Mouse (Mus musculus) heart, embryonic 12.5 days (tissue): ENCODE results near the gene Arhgef28. TPM values are rescaled to one million over a fixed set of nuclear protein-coding genes. Genes with fewer than 3 reads are reported as not detected.
"Not testable (repeated sequence)": the region's sequence is repeated elsewhere in the genome, so short reads cannot be mapped to it uniquely, and the experiment has no call there.

Experiments
- ATAC-seq: fragments of 200-750 bp; cut with Nextera tagmentation; 2 replicates; pipeline ENCODE4 v1.8.0; 2017; ENCODE audit warnings: moderate TSS enrichment, moderate library complexity; ENCODE audit not compliant: insufficient number of reproducible peaks, low FRiP score
- H3K27ac ChIP-seq: fragments of 300-500 bp; sonication (generic); 2 replicates; pipeline ENCODE4 v1.5.1; 2016; ENCODE audit warnings: mild to moderate bottlenecking, moderate library complexity; ENCODE audit not compliant: poor library complexity, severe bottlenecking
- H3K27me3 ChIP-seq: fragments of 300-500 bp; sonication (generic); replicated peaks from 2 replicates; pipeline ENCODE4 v1.6.1; 2016; ENCODE audit warnings: mild to moderate bottlenecking, moderate library complexity
- H3K36me3 ChIP-seq: fragments of 300-500 bp; sonication (generic); 2 replicates; pipeline ENCODE4 v1.6.1; 2016; ENCODE audit warnings: mild to moderate bottlenecking, moderate library complexity
- H3K4me1 ChIP-seq: fragments of 300-500 bp; sonication (generic); replicated peaks from 2 replicates; pipeline ENCODE4 v1.6.1; 2016; ENCODE audit warnings: mild to moderate bottlenecking
- H3K4me2 ChIP-seq: fragments of 300-500 bp; sonication (generic); 2 replicates; pipeline ENCODE4 v1.6.1; 2016; ENCODE audit warnings: mild to moderate bottlenecking, moderate library complexity
- H3K4me3 ChIP-seq: fragments of 300-500 bp; sonication (generic); 2 replicates; pipeline ENCODE4 v1.5.1; 2016; ENCODE audit warnings: mild to moderate bottlenecking
- H3K9ac ChIP-seq: fragments of 300-500 bp; sonication (generic); 2 replicates; pipeline ENCODE4 v1.6.1; 2016; ENCODE audit warnings: mild to moderate bottlenecking, moderate library complexity
- H3K9me3 ChIP-seq: fragments of 300-500 bp; sonication (generic); replicated peaks from 2 replicates; pipeline ENCODE4 v1.6.1; 2016; ENCODE audit warnings: mild to moderate bottlenecking, moderate library complexity
- WGBS: fragments of 180-500 bp; shearing (Covaris S2); methylation state at CpG from one replicate; pipeline ENCODE4 v1.1.7; 2016; 5-methylcytosine and 5-hydroxymethylcytosine counted together
- polyA plus RNA-seq: library from polyadenylated mRNA; unstranded; fragments of >200 nt; fragmentation: Nextera tagmentation; extraction: Ambion mirVana; gene quantifications from 2 replicates; pipeline ENCODE4 v1.2.1, GENCODE M21; 2016

Arhgef28 gene
- polyA plus RNA-seq, 1 experiment from 2014 or later, result 13.4 TPM

- Histone ChIP-seq H3K4me2 (no peak overlapping the region), H3K27ac (no peak overlapping the region), H3K9ac (no peak overlapping the region), H3K9me3 (no peaks in the 10 kb centered on the region), H3K4me1 (peaks cover 4% of the 10 kb centered on the region; the same call in 1 of the 2 replicates), H3K27me3 (no peaks in the 10 kb centered on the region), H3K4me3 (no peak overlapping the region), H3K36me3 (no peaks in the 10 kb centered on the region)
- WGBS, result 82% methylated on average over 2 of the region's 2 CpGs
- no peak for ATAC-seq
These were observed 95.2 kb downstream of the Arhgef28 start for GRCm38 (mm10) chr13:98111021-98111420.

- H3K27ac ChIP-seq, ATAC-seq, H3K36me3 ChIP-seq, H3K9me3 ChIP-seq, H3K9ac ChIP-seq, H3K4me2 ChIP-seq, H3K27me3 ChIP-seq, H3K4me3 ChIP-seq, H3K4me1 ChIP-seq: not testable (repeated sequence)
- WGBS, result 78% methylated on average over 3 of the region's 3 CpGs
These were observed 97.8 kb downstream of the Arhgef28 start for GRCm38 (mm10) chr13:98108481-98108880.

- 77% methylated on average over 2 of the region's 2 CpGs for WGBS
- Histone ChIP-seq H3K27ac (no peak overlapping the region), H3K4me2 (no peak overlapping the region), H3K9ac (no peak overlapping the region), H3K9me3 (0 out of 2 replicates have a peak, but pooled peaks cover 4% of the 10 kb centered on the region), H3K4me3 (no peak overlapping the region), H3K36me3 (no peaks in the 10 kb centered on the region), H3K4me1 (no peaks in the 10 kb centered on the region), H3K27me3 (no peaks in the 10 kb centered on the region)
- ATAC-seq, result no peak
These were observed 98.6 kb downstream of the Arhgef28 start for GRCm38 (mm10) chr13:98107621-98108020.

GRCm38 (mm10) chr13:98095966-98096365 is 110.3 kb downstream of the Arhgef28 start:
- Histone ChIP-seq H3K27me3 (no peaks in the 10 kb centered on the region), H3K36me3 (no peaks in the 10 kb centered on the region), H3K9ac (no peak overlapping the region), H3K4me2 (no peak overlapping the region), H3K4me1 (peaks cover 4% of the 10 kb centered on the region), H3K4me3 (no peak overlapping the region), H3K9me3 (no peaks in the 10 kb centered on the region), H3K27ac (no peak overlapping the region)
- WGBS, result 66% methylated on average over 4 of the region's 4 CpGs
- ATAC-seq, result no peak

- H3K27me3 ChIP-seq, result no peaks in the 10 kb centered on the region
- no peaks in the 10 kb centered on the region for H3K9me3 ChIP-seq
- 70% methylated on average over 3 of the region's 3 CpGs for WGBS
- no peak overlapping the region for H3K27ac ChIP-seq
- H3K4me3 ChIP-seq, result no peak overlapping the region
- no peak overlapping the region for H3K4me2 ChIP-seq
- H3K4me1 ChIP-seq, result peaks cover 4% of the 10 kb centered on the region
- ATAC-seq, result no peak
- no peaks in the 10 kb centered on the region for H3K36me3 ChIP-seq
- no peak overlapping the region for H3K9ac ChIP-seq
These were observed 111.9 kb downstream of the Arhgef28 start for GRCm38 (mm10) chr13:98094332-98094731.

- no peak overlapping the region for H3K27ac ChIP-seq
- H3K4me3 ChIP-seq, result no peak overlapping the region
- H3K9me3 ChIP-seq, result no peaks in the 10 kb centered on the region
- WGBS, result 68% methylated on average over 9 of the region's 9 CpGs
- no peaks in the 10 kb centered on the region for H3K36me3 ChIP-seq
- no peaks in the 10 kb centered on the region for H3K27me3 ChIP-seq
- H3K4me1 ChIP-seq, result peaks cover 4% of the 10 kb centered on the region
- H3K9ac ChIP-seq, result no peak overlapping the region
- no peak overlapping the region for H3K4me2 ChIP-seq
- ATAC-seq, result no peak
These were observed 112.8 kb downstream of the Arhgef28 start for GRCm38 (mm10) chr13:98093483-98093882.

GRCm38 (mm10) chr13:98092354-98093002 is 113.8 kb downstream of the Arhgef28 start:
- ATAC-seq, result no peak
- Histone ChIP-seq H3K4me3 (no peak overlapping the region), H3K9ac (no peak overlapping the region), H3K4me2 (no peak overlapping the region), H3K4me1 (peaks cover 4% of the 10 kb centered on the region), H3K36me3 (no peaks in the 10 kb centered on the region), H3K27me3 (no peaks in the 10 kb centered on the region), H3K9me3 (no peaks in the 10 kb centered on the region), H3K27ac (no peak overlapping the region)
- 87% methylated on average over 12 of the region's 12 CpGs for WGBS

- ATAC-seq, result no peak
- Histone ChIP-seq H3K9ac (no peak overlapping the region), H3K27me3 (no peaks in the 10 kb centered on the region), H3K27ac (no peak overlapping the region), H3K4me1 (peaks cover 6% of the 10 kb centered on the region; the same call in 1 of the 2 replicates), H3K36me3 (peaks cover 3% of the 10 kb centered on the region; the same call in 1 of the 2 replicates), H3K9me3 (0 out of 2 replicates have a peak, but pooled peaks cover 6% of the 10 kb centered on the region), H3K4me3 (no peak overlapping the region), H3K4me2 (no peak overlapping the region)
- WGBS, result 75% methylated on average over 4 of the region's 4 CpGs
These were observed 126.6 kb downstream of the Arhgef28 start for GRCm38 (mm10) chr13:98079640-98080039.

- Histone ChIP-seq H3K9me3 (0 out of 2 replicates have a peak, but pooled peaks cover 6% of the 10 kb centered on the region), H3K4me1 (peaks cover 6% of the 10 kb centered on the region; the same call in 1 of the 2 replicates), H3K9ac (no peak overlapping the region), H3K27ac (no peak overlapping the region), H3K27me3 (no peaks in the 10 kb centered on the region), H3K4me3 (no peak overlapping the region), H3K36me3 (peaks cover 6% of the 10 kb centered on the region; the same call in 1 of the 2 replicates), H3K4me2 (no peak overlapping the region)
- 76% methylated on average over 5 of the region's 5 CpGs for WGBS
- ATAC-seq, result no peak
These were observed 128.0 kb downstream of the Arhgef28 start for GRCm38 (mm10) chr13:98078251-98078650.

- H3K36me3 ChIP-seq, result peaks cover 6% of the 10 kb centered on the region; the same call in 1 of the 2 replicates
- 0 out of 2 replicates have a peak, but pooled peaks cover 3% of the 10 kb centered on the region for H3K9me3 ChIP-seq
- 88% methylated on average over 12 of the region's 12 CpGs for WGBS
- no peak for ATAC-seq
- H3K9ac ChIP-seq, result no peak overlapping the region
- H3K4me2 ChIP-seq, result no peak overlapping the region
- H3K4me1 ChIP-seq, result peaks cover 6% of the 10 kb centered on the region; the same call in 1 of the 2 replicates
- no peak overlapping the region for H3K4me3 ChIP-seq
- H3K27me3 ChIP-seq, result no peaks in the 10 kb centered on the region
- H3K27ac ChIP-seq, result no peak overlapping the region
These were observed 129.0 kb downstream of the Arhgef28 start for GRCm38 (mm10) chr13:98077216-98077615.

GRCm38 (mm10) chr13:98074871-98075270 is 131.4 kb downstream of the Arhgef28 start:
- H3K4me1 ChIP-seq, result peaks cover 6% of the 10 kb centered on the region; the same call in 1 of the 2 replicates
- WGBS, result 66% methylated on average over 11 of the region's 11 CpGs

More at GRCm38 (mm10) chr13:98074871-98075270, 131.4 kb downstream of the Arhgef28 start:
- Histone ChIP-seq H3K27ac (no peak overlapping the region), H3K9me3 (no peaks in the 10 kb centered on the region), H3K4me2 (no peak overlapping the region), H3K27me3 (no peaks in the 10 kb centered on the region), H3K9ac (no peak overlapping the region), H3K4me3 (no peak overlapping the region), H3K36me3 (peaks cover 6% of the 10 kb centered on the region; the same call in 1 of the 2 replicates)
- ATAC-seq, result no peak
